Mouse (Mus musculus) CD8-positive naive resting alpha-beta T cell, adult 2 months (primary cell): ENCODE measurements around the gene Gm44805.

Source experiments
- DNase-seq, 2 experiments: peaks; one replicate each; pipeline ENCODE4 v3.0.0; 2022; ENCODE audit warnings: low read depth in 2 of 2, low spot score in 2 of 2

Gm44805 gene

DNA sequence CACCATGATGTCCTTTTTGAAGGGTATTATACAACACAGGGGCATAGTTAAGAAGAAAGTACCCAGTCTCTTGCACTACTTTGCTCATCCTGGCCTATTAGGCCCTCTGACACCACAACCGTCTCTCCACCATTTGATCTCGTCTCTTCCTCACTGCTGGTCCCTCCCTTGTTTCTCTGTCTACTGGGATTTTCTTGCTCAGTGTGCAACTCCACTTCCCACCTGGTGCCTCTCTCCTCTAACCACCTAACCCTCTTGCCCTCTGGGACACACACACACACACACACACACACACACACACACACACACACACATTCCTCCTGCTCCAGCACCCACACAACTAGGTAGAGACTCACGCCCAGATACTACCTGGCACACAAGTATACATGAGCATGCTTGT, 2.3 kb downstream of the Gm44805 start:
- DNase-seq = no peak

DNA sequence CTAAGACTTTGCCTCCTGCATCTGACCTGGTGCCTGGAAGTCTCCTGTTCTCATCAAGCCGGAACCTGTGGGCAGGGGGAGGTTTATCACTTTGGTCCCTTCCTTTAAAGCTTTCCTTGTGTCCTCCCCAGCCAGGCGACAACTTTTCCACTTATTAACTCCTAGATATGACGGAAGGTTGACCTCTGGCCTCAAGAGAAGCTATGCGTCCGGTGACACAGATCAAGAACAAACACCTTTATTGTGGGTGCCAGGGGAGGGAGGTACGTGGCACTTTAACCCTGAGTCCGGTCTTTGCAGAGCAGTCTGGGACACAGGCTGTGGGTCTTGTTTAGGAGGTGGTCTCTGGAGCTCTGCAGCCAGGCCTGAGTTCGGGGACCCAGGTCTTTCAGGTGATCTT, 3.4 kb downstream of the Gm44805 start, which contains the start of gene Apoc2:
TSS of gene Apoc2 (minus strand) at position 70 of the 400 bp plus-strand sequence.
- no peak for DNase-seq

DNA sequence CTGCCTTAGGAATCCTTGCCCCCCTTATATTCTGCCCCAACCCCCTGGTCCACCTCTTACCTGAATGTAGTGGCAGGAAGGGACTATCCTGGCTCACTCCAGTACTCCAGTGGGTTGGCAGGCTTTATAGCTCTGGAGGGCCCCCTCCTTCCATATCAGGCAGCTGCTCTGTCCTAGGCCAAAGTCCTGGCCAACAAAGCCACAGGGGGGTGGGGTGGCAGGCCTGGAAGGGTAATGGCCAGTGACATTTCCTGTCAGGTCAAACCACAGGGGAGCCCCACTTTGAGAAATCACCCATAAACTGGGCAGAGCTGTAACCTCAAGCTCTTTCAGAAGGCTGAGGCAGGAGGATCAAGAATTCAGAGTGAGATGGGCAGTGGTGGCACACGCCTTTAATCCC, 4.6 kb downstream of the Gm44805 start:
- DNase-seq = no peak

GRCm38 (mm10) chr7:19675824-19676223, 5.4 kb downstream of the Gm44805 start:
- no peak for DNase-seq

- no peak for DNase-seq
These were observed 8.0 kb downstream of the Gm44805 start for GRCm38 (mm10) chr7:19673083-19673699.

GRCm38 (mm10) chr7:19671511-19671910, 9.7 kb downstream of the Gm44805 start:
- DNase-seq = no peak

- DNase-seq = peak; percentile 82 to 86
These were observed 12.1 kb downstream of the Gm44805 start for GRCm38 (mm10) chr7:19668947-19669721.

DNA sequence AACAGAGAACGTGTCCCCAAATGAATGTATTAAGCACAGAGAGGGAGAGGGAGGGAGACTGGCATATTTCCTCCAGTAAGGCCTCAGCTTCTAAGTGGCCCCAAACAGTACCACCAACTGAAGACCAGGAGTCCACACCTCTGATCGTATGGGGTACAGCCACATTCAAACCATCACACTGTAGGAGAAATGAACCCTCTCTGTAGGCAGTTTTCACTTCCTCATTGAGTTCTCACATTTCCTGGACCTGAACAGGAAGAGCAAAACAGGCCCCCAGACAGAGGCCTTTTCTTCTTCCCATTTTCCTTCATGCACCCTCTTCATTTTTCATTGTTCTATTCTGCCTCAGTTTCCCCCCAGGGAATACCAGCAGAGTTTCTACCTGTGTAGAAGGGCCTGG, 13.8 kb downstream of the Gm44805 start:
- no peak for DNase-seq

DNA sequence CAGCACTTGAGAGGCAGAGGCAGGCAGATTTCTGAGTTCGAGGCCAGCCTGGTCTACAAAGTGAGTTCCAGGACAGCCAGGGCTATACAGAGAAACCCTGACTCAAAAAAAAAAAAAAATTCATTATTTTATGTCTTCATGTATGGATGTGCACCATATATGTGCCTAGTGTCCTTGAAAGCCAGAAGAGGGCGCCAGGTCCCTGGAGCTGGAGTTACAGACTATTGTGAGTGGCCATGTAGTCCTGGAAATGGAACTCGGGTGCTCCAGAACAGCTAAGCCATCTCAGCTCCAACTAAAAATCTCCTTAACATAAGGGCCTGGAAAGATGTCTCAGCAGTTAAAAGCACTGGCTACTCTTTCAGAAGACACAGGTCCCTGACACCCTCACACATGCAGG, 14.5 kb downstream of the Gm44805 start:
- DNase-seq = no peak

DNA sequence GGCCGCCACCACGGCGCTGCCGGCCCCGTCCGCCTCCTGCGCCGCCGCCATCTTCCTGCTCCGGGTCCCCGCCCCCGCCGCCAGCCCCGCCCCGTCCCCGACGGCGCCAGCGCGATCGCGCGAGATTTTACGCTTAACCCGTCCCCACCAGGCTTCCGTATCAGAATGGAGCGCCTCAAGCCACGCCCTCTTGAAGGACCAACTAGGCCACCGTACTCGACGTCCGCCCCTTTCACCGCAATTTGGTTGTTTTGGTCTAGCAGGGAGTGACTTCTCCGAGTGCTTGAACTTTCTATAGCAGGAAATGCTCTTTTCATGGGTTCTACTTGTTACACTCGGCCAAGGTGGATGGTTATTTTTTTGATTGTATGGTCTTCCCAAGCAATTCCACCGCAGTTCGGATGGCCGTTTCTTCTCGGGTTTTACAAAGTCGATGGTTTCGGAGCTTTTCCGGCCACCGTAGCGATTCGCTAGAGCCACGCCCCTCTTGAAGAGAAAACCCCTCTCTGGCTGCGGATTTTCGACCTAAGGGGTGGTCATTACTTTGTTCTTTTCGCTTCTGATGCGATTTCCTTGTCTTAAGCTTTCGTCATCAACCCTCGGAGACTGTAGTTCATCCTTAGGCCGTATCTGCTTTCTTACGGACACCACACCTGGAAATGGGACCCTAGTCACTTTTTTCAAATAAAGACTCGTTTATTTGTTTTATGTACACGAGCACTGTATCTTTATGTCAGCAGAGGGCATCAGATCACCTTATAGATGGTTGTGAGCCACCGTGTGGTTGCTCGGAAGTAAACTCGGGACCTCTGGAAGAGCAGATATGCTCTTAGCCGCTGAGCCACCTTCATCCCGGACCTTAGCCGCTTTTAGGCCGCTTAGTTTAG, 16.0 kb downstream of the Gm44805 start, which contains the start of gene Clptm1:
TSS of gene Clptm1 (minus strand) at position 79 of the 887 bp plus-strand sequence.
- DNase-seq = peak; percentile 98

DNA sequence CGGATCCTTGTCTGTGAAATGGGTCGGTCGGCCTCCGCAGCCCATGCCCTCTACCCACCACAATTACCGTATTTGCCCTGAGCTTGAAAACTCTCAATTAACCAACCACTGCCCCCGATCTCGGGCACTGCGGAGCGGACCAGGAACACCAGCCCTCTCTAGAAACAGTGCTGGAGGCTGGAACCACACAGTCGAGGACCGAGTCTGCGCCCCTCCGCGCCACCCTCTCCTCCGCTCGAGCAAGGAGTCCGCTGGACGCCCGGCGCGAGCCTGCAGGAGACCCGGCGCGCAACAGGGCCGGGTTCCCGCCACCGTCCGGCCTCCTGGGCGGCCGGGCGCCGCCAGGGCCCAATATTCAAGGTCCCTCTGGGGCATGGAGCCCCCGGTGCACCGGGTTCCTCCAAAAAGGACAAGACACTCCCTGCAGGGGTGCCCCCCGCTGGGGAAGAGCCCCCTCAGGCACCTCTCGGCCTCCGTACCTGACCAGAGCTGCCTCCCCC, 16.7 kb downstream of the Gm44805 start:
- DNase-seq = no peak

- peak in 1 of 2 experiments; percentile 8 for DNase-seq
These were observed 17.3 kb downstream of the Gm44805 start for GRCm38 (mm10) chr7:19663940-19664339.

- no peak for DNase-seq
These were observed 28.6 kb downstream of the Gm44805 start for GRCm38 (mm10) chr7:19652614-19653013.

- no peak for DNase-seq
These were observed 30.0 kb downstream of the Gm44805 start for GRCm38 (mm10) chr7:19651063-19651786.

DNA sequence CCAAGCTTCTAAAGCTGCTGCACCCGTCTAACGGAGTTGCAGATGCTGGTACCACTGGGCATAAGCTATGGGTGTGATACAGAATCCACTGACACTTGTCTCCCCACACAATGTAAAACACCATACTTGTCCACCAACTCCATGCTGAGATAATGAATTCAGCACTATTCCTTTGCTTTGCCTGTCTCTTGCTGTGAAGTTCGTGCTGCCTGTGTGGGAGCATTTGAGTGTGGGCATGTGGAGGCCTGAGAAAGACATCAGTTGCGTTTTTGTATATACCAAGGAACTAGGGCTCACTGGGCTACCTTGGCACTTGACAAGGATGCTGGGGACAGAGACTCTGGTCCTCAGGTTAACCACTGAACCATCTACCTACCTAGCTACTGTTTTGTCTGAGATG, 40.0 kb downstream of the Gm44805 start:
- DNase-seq = no peak

DNA sequence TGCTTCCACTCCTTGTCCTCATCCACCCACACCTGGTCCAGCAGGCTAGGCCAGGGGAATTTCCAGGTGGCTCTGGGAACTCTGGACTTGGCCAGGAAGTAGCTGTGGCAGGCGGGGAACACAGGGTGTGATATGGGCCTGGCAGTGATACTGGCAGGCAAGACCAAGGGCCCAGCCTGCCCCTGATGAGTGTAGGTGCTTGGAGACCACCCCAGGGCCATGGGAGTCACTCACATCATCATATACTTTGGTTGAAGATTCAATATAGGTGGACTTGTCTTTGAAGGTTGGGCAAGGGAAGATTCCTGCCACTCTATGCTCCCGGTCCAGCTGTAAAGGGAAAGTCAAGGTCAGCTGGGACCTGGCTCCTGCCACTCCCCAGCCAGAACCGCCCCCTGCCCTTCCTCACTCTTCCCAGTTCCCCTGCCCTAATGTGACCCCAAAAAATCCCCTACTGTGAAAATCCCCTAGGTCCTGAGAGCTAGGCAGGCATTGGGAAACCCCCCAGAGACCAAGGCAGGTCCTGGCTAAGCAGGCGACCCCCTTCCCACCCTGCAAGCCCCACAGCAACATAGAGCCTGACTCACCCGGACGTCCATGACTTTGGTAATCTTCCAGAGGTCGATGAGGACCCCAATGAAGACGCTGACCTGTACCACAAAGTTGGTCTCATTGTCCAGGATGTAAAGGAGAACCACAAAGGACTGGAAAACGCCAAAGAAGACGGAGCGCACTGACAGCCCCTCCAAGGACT, 46.0 kb downstream of the Gm44805 start:
- no peak for DNase-seq

DNA sequence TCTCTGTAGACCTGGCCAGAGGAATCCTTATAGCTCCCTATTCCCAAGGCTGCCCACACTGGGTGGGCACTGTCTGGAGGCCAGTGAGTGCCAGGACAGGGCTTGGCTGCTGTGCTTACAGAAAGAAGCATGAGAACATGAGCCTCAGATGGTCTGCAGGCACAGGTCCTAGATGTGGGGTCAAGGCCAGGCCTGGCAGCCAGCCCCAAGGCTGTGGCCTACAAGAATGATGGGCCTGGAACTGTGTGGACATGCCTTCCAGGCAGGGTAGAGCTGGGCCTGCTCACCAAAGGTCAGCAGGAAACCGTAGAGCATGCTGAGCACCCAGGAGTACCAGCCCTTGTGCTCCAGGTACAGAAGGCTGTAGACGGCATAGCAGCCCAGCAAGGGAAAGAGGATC, 46.6 kb downstream of the Gm44805 start:
- no peak for DNase-seq

DNA sequence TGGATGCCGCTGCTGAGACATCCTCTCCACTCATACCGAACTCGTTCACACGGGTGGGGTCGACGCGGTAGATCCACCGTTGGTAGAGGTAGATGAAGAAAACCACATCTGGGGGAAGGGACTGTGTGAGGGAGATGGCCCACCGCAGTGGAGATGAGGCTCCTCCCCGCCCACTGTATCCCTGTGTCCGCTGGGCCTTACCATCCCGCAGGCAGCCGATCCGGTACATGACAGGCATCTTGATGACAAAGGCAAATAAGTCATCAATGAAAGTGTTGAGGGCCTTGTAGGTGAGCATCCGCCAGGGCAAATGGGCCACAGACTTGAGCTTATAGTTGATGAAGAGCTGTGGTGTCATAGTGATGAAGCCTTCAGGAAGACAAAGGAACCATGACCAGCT, 47.4 kb downstream of the Gm44805 start:
- no peak for DNase-seq

- DNase-seq = no peak
These were observed 48.0 kb downstream of the Gm44805 start for GRCm38 (mm10) chr7:19633197-19633596.

GRCm38 (mm10) chr7:19632720-19633119, 48.5 kb downstream of the Gm44805 start:
- DNase-seq = no peak
